Comparison of ENCODE assay signal across 31 mouse cellular contexts in genomic region chr15:4105498-4105897, GRCm38 (mm10).
A peak's percentile ranks its signal among the peaks of the same experiment; 100 is the strongest.
DNase-seq lines count a peak whose midpoint lies in the region; ATAC-seq and TF ChIP-seq lines count a peak whose summit lies in the region.
"Had no signal": no experiment of that assay in that cellular context is flagged by ENCODE, and none has a peak within 500 bp of the region (broad histone marks: within the 10 kb centered on the region; RNA-seq: fewer than 3 reads in every experiment).

No protein-coding gene starts in this region.

- no peaks in the 10 kb centered on the region for H3K9me3 ChIP-seq in hindbrain, embryonic 13.5 days
- H3K9me3 ChIP-seq in hindbrain, embryonic 11.5 days (ENCODE audit: control insufficient read depth, low read length): no peaks in the 10 kb centered on the region
- no peaks in the 10 kb centered on the region for H3K9me3 ChIP-seq in hindbrain, embryonic 14.5 days (ENCODE audit: control insufficient read depth, low read length)
- H3K9me3 ChIP-seq in neural tube, embryonic 13.5 days: no peaks in the 10 kb centered on the region
- H3K9me3 ChIP-seq: embryonic facial prominence, embryonic 13.5 days; forebrain, embryonic 10.5 days; forebrain, embryonic 15.5 days; heart, embryonic 12.5 days; intestine, embryonic 15.5 days; liver, embryonic 12.5 days had no signal

- H3K27ac ChIP-seq in hindbrain, embryonic 13.5 days: peak overlapping the region; percentile 31
- no peak overlapping the region for H3K27ac ChIP-seq in hindbrain, embryonic 11.5 days (ENCODE audit: low read depth, low read length)
- H3K27ac ChIP-seq in layer of hippocampus, adult 2 months: peak overlapping the region; percentile 1; the same call in 1 of the 2 replicates
- H3K27ac ChIP-seq in hindbrain, embryonic 14.5 days: peak overlapping the region; percentile 53
- peak overlapping the region; percentile 54 for H3K27ac ChIP-seq in neural tube, embryonic 13.5 days (replicated peaks)
- H3K27ac ChIP-seq: embryonic facial prominence, embryonic 13.5 days; forebrain, embryonic 10.5 days; forebrain, embryonic 15.5 days; intestine, embryonic 15.5 days; liver, embryonic 12.5 days had no signal

- H3K4me2 ChIP-seq in hindbrain, embryonic 13.5 days: no peak overlapping the region
- H3K4me2 ChIP-seq in hindbrain, embryonic 11.5 days (replicated peaks; ENCODE audit: low read depth, low read length): no peak overlapping the region
- H3K4me2 ChIP-seq in hindbrain, embryonic 14.5 days (replicated peaks): no peak overlapping the region
- no peak overlapping the region for H3K4me2 ChIP-seq in neural tube, embryonic 13.5 days
- H3K4me2 ChIP-seq: embryonic facial prominence, embryonic 13.5 days; forebrain, embryonic 15.5 days; heart, embryonic 12.5 days; intestine, embryonic 15.5 days; liver, embryonic 12.5 days; midbrain, embryonic 11.5 days had no signal

- peak; percentile 83 for ATAC-seq in hindbrain, embryonic 13.5 days (ENCODE audit: low FRiP score)
- ATAC-seq in hindbrain, embryonic 11.5 days (ENCODE audit: low FRiP score): no peak
- ATAC-seq in hindbrain, embryonic 14.5 days (ENCODE audit: low FRiP score): peak; percentile 69; the same call in 1 of the 2 replicates
- ATAC-seq in neural tube, embryonic 13.5 days (ENCODE audit: low read depth): peak; percentile 91
- ATAC-seq: forebrain, embryonic 15.5 days; intestine, embryonic 15.5 days; liver, embryonic 12.5 days; liver, postnatal 0 days; Patski had no signal

- 55% methylated on average over 4 of the region's 4 CpGs for WGBS in hindbrain, embryonic 13.5 days
- WGBS in hindbrain, embryonic 11.5 days: 70% methylated on average over 4 of the region's 4 CpGs
- WGBS in hindbrain, embryonic 14.5 days: 50% methylated on average over 4 of the region's 4 CpGs
- WGBS in neural tube, embryonic 13.5 days: 36% methylated on average over 4 of the region's 4 CpGs

- TF ChIP-seq CTCF in layer of hippocampus, adult 2 months (conservative IDR thresholded peaks at IDR 0.05): no peak

- peaks cover 23% of the 10 kb centered on the region for H3K36me3 ChIP-seq in hindbrain, embryonic 13.5 days
- H3K36me3 ChIP-seq in hindbrain, embryonic 11.5 days (ENCODE audit: control insufficient read depth, insufficient read depth, low read length): 0 out of 2 replicates have a peak, but pooled peaks cover 2% of the 10 kb centered on the region
- peaks cover 17% of the 10 kb centered on the region for H3K36me3 ChIP-seq in hindbrain, embryonic 14.5 days (replicated peaks; ENCODE audit: control insufficient read depth, insufficient read depth)
- H3K36me3 ChIP-seq in neural tube, embryonic 13.5 days: peaks cover 19% of the 10 kb centered on the region

- H3K9ac ChIP-seq in hindbrain, embryonic 13.5 days: no peak overlapping the region
- H3K9ac ChIP-seq in hindbrain, embryonic 11.5 days (ENCODE audit: low read depth, low read length): no peak overlapping the region
- no peak overlapping the region for H3K9ac ChIP-seq in hindbrain, embryonic 14.5 days
- no peak overlapping the region for H3K9ac ChIP-seq in neural tube, embryonic 13.5 days
- H3K9ac ChIP-seq: embryonic facial prominence, embryonic 13.5 days; forebrain, embryonic 15.5 days; heart, embryonic 12.5 days; intestine, embryonic 15.5 days; liver, embryonic 12.5 days; liver, postnatal 0 days had no signal

- DNase-seq in hindbrain, embryonic 11.5 days (ENCODE audit: low spot score): no peak
- DNase-seq in layer of hippocampus, adult 2 months (ENCODE audit: low spot score in 2 of 2): no peak
- DNase-seq in layer of hippocampus, postnatal 25 days (ENCODE audit: extremely low spot score in 1 of 2, low spot score in 1 of 2): no peak
- no peak for DNase-seq in hindbrain, embryonic 14.5 days (ENCODE audit: low spot score)
- DNase-seq in retina, postnatal 1 day: no peak
- no peak for DNase-seq in embryo, embryonic 9.5 days (ENCODE audit: extremely low spot score)
- DNase-seq: adrenal gland, postnatal 10 days; cerebellum, adult 11-12 months; cerebellum, adult 9-11 months; embryo, embryonic 11 days; gastrocnemius, postnatal 25 days; heart, adult 18-20 months; heart, postnatal 4 days; kidney, adult 9 months; layer of hippocampus, postnatal 36 days; left cerebral cortex, postnatal 4 days; liver, postnatal 0 days; lung, postnatal 36 days; right cerebral cortex, adult 18-20 months; spleen, adult 18-20 months; thymus, postnatal 14 days had no signal

- H3K4me1 ChIP-seq in hindbrain, embryonic 13.5 days (replicated peaks): peaks cover 11% of the 10 kb centered on the region; the same call in 1 of the 2 replicates
- no peaks in the 10 kb centered on the region for H3K4me1 ChIP-seq in hindbrain, embryonic 11.5 days (replicated peaks; ENCODE audit: control insufficient read depth, insufficient read depth, low read length)
- 0 out of 2 replicates have a peak, but pooled peaks cover 6% of the 10 kb centered on the region for H3K4me1 ChIP-seq in hindbrain, embryonic 14.5 days (replicated peaks; ENCODE audit: control insufficient read depth, insufficient read depth, low read length)
- H3K4me1 ChIP-seq in neural tube, embryonic 13.5 days (replicated peaks): peaks cover 15% of the 10 kb centered on the region
- H3K4me1 ChIP-seq: embryonic facial prominence, embryonic 13.5 days; forebrain, embryonic 10.5 days; forebrain, embryonic 15.5 days; heart, embryonic 12.5 days; intestine, embryonic 15.5 days; liver, embryonic 12.5 days had no signal

- no peak overlapping the region for H3K4me3 ChIP-seq in hindbrain, embryonic 13.5 days
- no peak overlapping the region for H3K4me3 ChIP-seq in hindbrain, embryonic 11.5 days (ENCODE audit: low read depth, low read length)
- H3K4me3 ChIP-seq in layer of hippocampus, adult 2 months: no peak overlapping the region
- no peak overlapping the region for H3K4me3 ChIP-seq in hindbrain, embryonic 14.5 days (replicated peaks; ENCODE audit: low read length)
- H3K4me3 ChIP-seq in neural tube, embryonic 13.5 days: no peak overlapping the region
- H3K4me3 ChIP-seq: embryonic facial prominence, embryonic 13.5 days; forebrain, embryonic 10.5 days; forebrain, embryonic 15.5 days; heart, embryonic 12.5 days; intestine, embryonic 15.5 days; liver, embryonic 12.5 days had no signal

- H3K27me3 ChIP-seq in hindbrain, embryonic 13.5 days: no peaks in the 10 kb centered on the region
- H3K27me3 ChIP-seq in hindbrain, embryonic 11.5 days (ENCODE audit: control insufficient read depth, insufficient read depth, low read length): no peaks in the 10 kb centered on the region
- no peaks in the 10 kb centered on the region for H3K27me3 ChIP-seq in hindbrain, embryonic 14.5 days (ENCODE audit: control insufficient read depth, insufficient read depth, low read length)
- no peaks in the 10 kb centered on the region for H3K27me3 ChIP-seq in neural tube, embryonic 13.5 days
- H3K27me3 ChIP-seq: embryonic facial prominence, embryonic 13.5 days; forebrain, embryonic 15.5 days; heart, embryonic 12.5 days; intestine, embryonic 15.5 days; liver, embryonic 12.5 days; Patski had no signal
